Mouse (Mus musculus) brain, adult 2 months (tissue): Measurements from ENCODE around the gene Ppp1r1b.
A peak's percentile ranks its signal among the peaks of the same experiment; 100 is the strongest.
"Not testable (repeated sequence)": the region's sequence is repeated elsewhere in the genome, so short reads cannot be mapped to it uniquely, and the experiment has no call there.

ENCODE experiments used
- DNase-seq: peaks from one replicate; pipeline ENCODE4 v3.0.0; 2011; ENCODE audit warnings: low read depth, low spot score

Gene Ppp1r1b

DNA sequence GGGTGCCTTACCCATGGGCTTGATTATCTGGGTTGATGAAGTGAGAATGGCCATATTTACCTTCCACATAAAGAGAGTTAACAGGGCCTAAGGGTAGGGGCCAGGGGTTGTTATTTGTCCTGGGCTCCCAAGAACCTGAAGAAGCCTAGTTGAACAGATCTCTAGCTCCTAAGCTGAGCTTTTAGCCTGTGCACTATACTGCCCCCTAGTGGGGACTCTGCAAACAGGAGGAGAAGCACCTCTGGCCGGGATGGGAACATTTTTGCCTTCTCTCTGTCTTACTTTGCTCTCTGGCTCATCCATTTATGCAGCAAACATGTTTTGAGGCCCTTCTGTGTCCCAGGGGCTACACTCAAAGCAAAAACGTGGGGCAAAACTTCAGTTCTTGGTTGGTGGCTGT lies 24.2 kb downstream of the Ppp1r1b start:
- peak; percentile 85 for DNase-seq

DNA sequence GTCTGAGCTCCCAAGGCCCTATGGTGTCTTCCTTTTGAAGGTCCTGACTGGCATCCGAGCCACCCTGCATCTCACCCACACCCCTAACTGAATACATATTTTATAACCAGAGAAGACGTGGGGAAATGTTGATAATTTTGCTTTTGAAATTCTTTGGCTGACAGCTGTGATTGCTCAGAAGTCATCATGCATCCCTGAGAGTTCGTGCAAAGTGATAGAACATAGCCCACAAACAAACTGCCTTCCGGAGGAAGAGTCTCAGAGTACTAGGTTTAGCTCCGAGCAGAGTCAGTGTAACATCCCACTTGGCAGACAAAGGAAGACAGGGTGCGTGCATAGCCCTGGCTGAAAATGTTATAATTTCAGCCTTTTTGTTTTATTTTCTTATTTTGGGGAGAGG lies 25.0 kb downstream of the Ppp1r1b start:
- peak; percentile 50 for DNase-seq

DNA sequence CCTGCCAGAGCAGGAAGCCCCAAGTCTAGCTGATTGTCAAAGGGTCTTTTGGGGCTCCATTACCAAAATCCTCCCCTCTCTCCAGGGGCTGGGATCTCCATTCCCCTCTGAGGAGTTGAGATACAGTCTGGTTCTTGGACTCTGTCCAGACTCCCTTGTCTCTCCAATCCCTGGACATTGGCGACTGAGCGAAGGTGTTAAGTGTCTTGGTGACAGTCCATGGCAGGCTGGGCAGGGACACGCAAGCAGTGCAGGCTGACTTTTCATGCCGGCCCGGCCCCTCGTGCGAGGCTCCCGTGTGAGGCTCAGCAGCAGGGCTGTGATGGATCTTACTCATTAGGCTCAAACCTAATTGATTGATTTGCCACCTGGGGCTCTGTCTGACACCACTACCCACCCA lies 26.1 kb downstream of the Ppp1r1b start:
- no peak for DNase-seq

DNA sequence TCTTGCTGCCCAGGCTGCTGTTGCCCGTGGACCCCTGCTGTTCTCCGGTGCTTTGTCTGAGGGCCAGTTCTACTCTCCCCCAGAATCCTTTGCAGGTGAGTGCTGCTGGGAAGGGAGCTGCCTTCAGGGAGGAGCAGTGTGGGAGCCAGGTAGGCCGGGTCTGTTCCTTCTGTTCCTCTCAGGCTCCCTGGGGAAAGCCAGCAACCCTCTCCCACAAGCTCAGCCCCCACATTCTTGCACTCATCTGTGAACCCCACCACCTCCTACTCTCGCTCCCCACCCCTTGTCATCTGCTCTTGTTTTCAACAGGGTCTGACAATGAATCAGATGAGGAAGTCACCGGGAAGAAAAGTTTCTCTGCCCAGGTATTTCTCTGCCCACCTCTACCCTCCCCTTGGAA lies 28.6 kb downstream of the Ppp1r1b start:
- peak; percentile 55 for DNase-seq

DNA sequence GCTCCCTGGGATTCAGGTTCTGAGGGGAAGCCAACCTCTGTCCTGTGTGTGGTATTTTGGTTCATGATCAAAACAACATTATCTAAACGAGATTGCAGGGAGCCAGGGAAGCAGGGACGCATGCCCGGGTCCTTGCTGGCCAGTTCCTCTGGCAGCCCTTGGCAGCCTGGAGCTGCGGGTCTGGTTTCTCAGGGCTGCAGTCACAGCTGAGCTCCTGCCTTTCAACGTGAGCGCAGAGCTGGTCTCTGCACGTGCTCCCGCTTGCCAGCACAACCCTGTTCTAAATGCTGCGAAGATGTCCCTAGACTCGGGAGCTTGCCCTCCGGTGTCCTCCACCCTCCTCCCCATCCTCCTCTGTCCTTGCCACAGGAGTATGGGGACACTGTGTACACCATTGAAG lies 29.6 kb downstream of the Ppp1r1b start:
- no peak for DNase-seq

DNA sequence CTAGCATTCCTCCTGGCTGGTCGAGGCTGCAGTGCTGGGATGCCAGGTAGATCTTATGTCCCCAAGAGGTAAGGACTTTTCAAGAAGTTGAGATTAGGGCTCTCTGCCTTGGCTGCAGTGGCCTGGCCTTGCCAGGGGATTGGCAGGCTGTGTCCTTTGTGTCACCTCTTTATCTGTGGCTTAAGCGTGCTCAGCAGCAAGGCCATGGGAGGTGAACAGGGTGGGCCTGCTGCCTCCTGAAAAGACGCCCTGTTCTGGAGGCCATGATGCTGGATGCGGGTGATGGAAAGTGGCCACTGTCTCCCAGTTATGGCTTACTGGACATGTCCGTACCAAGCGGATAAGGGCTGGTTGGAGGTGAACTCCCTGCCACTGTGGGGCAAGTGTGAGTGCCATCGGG lies 31.2 kb downstream of the Ppp1r1b start:
- DNase-seq: no peak

DNA sequence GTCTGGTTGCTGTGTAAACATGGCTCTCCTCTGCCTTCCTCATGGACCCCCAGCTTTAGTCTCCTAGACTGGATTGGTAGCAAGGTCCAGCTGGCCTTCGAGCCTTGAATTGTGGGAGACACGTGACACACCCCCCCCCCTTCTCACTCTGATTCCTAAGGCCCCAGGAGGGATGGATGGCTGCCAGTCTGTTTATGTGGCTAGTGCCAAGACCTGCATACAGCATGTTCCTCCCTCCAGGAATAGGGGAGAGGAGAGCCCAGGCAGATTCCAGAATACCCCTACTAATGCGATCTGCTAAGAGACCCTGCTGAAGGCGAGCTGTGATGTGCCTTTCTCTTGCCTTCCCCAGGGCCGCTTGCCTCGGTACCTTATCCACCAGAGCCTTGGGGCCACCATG lies 31.9 kb downstream of the Ppp1r1b start:
- DNase-seq: peak; percentile 91

DNA sequence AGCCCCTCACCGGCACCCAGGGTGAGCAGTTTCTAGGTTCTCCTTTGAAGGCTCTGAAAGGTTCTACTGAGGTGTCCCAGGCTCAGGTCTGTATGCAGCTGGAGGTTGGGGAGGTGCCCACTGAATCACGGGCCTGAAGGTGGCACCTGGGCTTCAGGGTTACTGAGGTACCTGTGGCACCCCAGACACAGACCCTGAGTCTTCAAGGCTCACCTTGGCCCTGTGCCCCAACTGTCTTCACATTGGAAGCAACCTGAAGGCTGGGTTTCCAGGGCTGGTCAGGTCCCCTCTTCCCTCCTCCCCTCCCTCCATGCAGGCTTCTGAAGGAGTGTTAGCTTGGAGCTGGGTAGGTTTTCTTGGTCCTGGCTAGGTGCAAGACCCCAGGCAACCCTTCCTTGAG lies 33.4 kb downstream of the Ppp1r1b start:
- no peak for DNase-seq

DNA sequence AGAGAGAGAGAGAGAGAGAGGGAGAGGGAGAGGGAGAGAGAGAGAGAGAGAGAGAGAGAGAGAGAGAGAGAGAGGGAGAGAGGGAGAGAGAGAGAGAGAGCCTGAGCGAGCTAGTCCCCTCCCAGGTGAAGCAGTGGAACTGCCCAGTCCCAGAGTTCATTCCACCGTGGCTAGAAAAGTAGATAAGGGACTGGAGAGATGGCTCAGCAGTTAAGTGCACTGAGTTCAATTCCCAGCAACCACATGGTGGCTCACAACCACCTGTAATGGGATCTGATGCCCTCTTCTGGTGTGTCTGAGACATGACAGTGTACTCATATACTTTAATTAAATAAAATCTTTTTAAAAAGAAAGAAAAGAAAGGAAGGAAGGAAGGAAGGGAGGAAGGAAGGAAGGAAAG lies 34.2 kb downstream of the Ppp1r1b start:
- not testable (repeated sequence) for DNase-seq

DNA sequence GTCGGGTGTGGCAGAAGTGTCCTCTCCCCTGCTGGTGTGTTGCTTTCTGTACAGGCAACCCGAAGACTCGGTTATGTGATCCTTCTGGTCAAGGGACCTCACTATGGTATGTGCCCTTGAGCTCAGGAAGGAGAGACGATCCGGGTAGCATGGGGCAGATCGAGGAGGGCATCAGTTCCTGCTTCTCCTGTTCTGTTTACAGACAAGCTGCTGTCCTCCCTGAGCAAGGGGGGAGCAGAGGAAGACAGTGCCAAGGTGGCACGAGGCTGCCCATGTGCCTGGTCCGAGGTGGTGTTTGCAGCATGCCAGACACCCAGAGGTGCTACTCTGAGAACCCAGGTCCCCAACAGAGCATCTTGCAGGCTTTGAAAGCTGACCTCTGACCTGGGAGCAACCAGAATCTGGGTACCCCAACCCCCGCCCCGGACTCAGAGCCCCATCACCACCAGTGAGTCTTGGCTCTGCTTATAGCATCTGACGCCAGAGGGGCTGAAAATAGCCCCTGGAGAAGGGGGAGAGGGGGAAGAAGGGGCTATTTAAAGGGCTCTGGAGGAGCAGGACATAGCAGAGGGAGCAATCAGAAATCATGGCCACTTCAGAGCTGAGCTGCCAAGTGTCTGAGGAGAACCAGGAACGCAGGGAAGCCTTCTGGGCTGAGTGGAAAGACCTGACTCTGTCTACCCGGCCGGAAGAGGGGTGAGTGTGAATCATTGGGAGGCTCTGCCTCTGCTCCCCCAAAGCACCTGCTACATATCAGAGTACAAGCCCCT lies 35.2 kb downstream of the Ppp1r1b start, which contains the start of gene Tcap:
Gene Tcap, plus strand, starts transcription at position 551 of the 770 bp plus-strand sequence.
- peak; percentile 72 for DNase-seq

DNA sequence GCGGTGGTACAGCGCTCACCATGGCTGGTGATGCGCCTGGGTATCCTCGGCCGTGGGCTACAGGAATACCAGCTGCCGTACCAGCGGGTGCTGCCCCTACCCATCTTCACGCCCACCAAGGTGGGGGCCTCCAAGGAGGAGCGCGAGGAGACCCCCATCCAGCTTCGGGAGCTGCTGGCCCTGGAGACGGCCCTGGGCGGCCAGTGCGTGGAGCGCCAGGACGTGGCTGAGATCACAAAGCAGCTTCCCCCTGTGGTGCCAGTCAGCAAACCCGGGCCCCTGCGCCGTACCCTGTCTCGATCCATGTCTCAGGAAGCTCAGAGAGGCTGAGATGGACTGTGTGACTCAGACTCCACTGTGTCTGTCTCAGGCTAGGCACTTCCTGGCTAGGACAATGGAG lies 36.0 kb downstream of the Ppp1r1b start:
- no peak for DNase-seq

DNA sequence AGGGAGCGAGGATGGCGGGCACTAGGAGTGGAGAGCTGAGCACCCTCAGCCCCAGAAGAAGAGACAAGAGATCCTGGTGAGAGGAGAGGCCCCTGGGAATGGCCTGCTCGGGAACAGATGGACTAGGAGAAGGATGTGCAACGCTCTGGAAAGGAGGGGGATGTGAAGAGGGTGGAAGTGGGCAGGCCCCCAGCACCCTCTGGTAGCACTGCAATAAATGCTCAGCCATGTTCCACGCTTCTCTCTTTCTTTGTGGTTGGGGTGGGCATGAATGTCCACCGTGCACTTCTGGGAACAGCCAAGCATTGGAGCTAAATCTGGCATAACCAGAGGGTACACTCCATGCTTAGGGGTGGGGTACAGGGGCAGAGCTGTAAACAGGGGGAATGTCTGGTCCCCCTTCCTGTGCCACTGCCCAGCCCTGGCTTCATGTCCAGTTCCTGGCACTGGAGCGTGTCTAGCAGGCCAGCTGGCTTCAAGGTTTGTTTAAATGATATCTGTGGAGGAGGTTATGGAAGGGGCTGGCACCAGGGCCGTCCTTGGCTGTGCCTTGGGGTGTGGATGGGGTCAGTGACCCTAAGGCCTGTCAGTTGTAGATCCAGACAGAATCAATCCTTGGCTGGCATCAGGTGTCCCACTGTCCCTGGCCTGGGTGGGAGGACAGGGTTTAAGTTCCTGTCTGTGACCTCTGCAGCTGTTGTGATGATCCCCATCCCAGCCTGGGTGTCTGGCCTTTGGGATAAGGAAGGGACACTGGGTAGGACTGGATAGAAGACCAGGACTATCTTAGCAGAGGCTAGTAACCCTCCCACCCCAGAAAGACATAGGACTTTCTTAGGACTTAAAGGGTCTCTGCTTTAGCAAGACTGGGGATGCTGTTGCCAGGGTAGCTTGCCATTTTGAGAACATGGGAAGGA lies 36.8 kb downstream of the Ppp1r1b start:
- DNase-seq: no peak

DNA sequence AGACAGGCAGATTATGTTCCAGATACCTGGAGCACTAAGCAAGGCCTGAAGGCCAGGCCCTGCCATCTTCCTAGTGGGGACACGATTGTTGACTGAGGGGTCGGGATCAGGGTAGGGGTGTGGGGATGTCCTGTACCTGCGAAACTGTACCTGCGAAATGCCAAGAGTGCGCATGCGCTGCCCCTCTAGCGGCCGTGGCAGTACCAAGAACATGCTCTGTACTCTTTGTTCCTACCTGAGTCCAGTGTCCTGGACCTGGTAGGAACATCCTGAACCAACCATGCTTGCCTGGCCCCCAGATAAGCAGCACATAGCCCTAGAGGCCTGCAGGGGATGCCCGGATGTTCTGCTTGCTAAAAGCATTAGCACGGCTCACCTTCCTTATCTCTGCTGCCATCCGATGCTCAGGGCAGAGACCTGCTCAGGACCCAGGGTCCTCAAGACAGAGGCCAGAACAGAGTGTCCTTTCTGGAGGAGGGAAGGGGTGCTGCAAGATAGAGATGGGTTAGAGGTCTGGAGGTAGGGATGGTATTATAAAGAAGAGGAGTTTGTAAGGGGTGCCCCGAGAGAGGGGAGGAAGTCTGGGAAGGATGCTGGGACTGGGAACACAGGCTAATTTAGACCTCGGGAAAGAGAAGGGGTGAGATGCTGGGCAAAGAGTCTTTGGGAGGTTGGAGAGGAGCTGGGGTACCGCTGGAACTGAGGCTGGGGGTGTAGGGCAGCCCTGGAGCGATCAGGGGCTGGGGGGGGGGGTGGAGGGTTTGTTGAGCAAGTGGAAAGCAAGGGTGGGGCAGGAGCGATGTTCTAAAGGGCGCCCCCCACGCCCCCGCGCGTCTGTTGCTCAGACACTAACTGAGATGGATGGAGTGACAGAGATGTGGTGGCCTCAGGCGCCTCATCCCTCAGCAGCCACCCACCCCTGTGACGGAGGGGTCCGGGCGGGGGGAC lies 37.7 kb downstream of the Ppp1r1b start, which contains the start of gene Pnmt:
Gene Pnmt, plus strand, starts transcription at position 813 of the 948 bp plus-strand sequence.
- DNase-seq: no peak

DNA sequence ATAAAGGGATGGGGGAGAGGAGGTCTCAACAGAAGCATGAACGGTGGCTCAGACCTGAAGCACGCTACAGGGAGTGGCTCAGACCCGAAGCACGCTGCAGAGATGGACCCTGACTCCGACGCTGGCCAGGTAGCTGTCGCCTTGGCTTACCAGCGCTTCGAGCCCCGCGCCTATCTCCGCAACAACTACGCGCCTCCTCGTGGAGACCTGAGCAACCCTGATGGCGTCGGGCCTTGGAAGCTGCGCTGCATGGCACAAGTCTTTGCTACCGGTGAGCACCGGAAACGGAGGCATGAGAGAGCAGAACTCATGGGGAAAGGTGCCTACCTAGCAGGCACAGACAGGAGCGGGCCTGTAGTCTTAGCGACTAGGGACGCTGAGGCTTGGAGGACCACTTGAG lies 38.4 kb downstream of the Ppp1r1b start:
- no peak for DNase-seq

DNA sequence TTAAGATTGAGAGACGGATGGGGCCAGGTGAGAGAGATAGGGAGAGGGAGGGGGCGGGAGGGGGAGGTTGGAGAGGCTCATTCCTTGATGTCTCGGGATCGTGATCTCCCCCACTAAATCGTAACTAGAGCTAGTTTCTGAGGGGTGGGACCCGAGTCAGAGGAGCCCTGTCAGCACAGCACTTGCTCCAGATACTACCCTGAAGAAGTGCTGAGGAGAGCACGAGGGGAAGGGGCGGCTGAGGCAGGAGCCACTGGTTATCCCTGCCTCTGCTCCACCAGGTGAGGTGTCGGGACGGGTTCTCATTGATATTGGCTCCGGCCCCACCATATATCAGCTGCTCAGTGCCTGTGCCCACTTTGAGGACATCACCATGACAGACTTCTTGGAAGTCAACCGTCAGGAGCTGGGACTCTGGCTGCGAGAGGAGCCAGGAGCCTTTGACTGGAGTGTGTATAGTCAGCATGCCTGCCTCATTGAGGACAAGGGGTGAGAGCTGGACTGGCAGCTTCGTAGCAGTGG lies 38.9 kb downstream of the Ppp1r1b start:
- DNase-seq: no peak

DNA sequence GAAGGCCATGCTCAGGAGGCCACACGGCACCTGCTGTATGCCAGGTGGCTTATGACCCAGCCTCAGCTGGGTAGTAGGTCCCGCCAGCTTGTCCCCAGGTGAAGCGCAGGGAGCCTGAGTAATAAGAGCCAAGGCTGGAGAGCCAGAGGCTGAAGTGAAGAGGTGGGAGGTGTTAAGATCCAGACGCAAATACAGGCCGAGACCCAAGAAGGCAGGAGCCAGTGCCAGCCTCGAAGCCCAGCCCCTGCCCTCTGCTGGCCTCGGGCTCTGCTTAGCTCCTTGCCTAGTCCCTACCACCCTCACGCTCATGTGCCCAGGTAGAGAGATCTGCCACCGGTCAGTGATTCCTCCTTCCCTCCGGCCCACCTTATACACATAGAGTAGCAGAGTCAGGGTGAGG lies 40.1 kb downstream of the Ppp1r1b start:
- DNase-seq: no peak

DNA sequence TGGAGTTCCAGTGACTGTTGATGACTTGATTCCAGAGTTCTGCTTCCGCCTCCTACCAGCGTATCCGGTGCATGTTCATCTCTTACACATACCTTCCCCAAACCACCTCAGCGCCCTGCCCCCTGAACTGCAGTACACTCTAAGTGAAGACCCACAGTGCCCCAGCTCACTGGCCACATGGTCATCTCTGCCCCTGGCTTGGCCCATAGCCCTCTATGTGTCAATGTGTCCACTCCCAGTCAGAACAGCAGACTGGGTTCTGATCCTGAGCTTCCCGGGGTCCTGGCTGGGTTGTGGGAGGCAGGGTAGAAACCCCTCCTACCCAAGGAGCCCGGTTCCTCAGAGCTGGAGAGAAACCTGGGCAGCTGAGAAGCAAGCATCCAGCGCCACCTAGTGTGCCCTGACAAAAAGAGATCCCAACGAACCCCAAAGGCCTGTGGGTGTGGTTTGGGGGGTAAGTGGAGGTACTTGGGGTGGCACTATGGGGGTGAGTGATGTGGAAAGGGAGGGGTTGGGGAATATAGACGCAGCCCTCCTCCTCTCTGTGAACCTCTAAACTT lies 41.1 kb downstream of the Ppp1r1b start:
- peak; percentile 80 for DNase-seq

DNA sequence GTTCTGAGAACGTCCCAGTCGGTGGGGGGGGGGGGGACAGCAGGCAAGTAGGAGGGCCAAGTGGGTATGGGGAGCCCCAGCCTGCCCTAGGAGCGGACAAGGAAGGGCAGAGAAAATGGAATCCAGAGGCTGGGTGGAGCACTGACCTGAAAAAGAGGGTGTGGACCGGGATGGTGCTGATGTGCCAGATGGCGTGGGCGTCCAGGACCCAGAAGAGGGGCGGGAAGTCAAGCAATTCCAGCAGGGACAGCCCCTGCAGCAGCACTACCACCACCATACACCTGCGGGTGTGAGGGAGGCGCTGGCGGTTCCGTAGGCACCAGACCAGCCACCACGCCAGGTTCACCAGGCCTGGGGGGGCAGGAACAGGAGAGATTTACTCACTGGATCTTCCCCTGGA lies 41.9 kb downstream of the Ppp1r1b start:
- DNase-seq: no peak

DNA sequence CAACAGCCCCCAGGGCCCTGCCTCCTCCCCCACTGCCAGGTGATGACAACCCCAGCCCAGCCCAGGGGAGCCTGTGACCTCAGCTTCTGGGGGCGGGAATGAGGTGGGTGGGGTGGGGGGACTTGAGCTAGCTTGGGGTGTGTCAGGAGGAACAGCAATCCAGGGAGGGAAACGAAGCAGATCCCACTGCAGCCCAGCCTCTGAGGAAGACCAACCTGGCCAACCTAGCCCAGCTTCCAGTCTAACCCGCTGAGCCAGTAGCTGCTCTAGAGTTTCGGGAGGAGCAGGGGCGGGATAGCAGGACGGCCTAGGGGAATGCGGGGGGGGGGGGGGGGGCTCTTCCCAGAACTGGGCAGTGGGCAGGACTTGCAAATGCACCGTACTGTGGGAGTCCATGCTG lies 43.8 kb downstream of the Ppp1r1b start:
- no peak for DNase-seq

DNA sequence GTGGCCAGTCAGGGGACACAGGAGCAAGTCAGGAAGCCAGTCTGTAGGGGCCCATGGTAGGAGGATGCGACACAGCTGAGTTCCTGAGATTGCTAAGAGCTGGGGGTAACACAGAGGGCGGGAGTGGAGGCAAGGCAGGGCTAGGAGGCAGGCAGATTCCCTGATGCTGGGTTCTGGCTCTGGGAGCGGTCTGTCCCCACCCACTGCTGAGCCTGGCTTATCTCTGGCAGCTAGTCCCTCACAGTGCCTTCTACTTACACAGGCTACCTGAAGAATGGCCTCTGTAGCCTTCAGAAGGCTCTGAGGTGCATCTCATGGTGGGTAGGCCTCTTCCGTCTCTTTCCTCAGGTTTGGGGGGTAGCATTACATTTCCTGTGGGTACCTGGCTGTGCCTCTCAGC lies 44.4 kb downstream of the Ppp1r1b start:
- DNase-seq: no peak

DNA sequence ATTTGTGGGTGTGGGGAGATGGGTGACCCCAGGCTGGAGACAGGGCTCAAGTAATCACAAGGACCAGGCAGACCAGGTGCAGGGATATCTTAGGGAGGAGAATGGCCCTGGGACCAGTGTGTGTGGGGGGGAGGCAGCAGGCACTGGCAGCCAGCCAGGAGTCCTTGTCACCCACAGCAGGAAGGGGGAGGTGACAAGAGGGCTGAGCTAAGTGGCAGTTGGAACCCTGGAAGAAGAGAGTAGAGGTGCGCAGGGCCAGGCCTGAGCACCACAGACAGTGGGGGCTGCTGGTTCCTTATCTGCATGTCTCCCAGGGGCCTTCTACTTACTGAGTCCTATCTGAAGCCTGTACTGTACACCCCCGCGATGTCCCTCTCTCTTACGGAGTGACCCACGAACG lies 45.1 kb downstream of the Ppp1r1b start:
- DNase-seq: peak; percentile 40
